Mouse (Mus musculus) olfactory bulb, adult 2 months (tissue): ENCODE results near the gene Cope.

Experiments used
- CTCF ChIP-seq: fragments of 200-500 bp; IDR thresholded peaks from 2 replicates; pipeline ENCODE4 v1.5.1; 2012; ENCODE audit warnings: low read depth, mild to moderate bottlenecking, low read length, moderate library complexity; ENCODE audit not compliant: insufficient read depth
- POLR2A ChIP-seq: fragments of 200-500 bp; IDR thresholded peaks from 2 replicates; pipeline ENCODE4 v1.6.1; 2012; ENCODE audit warnings: mild to moderate bottlenecking, low read depth, low read length, moderate library complexity; ENCODE audit not compliant: insufficient read depth

- TF ChIP-seq CTCF = no peak
- TF ChIP-seq POLR2A = no peak
Measured at GRCm38 (mm10) chr8:70317872-70318271, 15.6 kb downstream of the Cope start.
